Mouse (Mus musculus) thymus, postnatal 0 days (tissue): ENCODE data around the gene Klf4. TPM values are rescaled to one million over a fixed set of nuclear protein-coding genes. Genes with fewer than 3 reads are reported as not detected.

Experiments
- DNase-seq: peaks from one replicate; pipeline ENCODE4 v3.0.0-alpha.2; 2015; ENCODE audit warnings: low spot score
- polyA plus RNA-seq: library from polyadenylated mRNA; unstranded; fragments of >200 nt; fragmentation: Nextera tagmentation; extraction: Ambion mirVana; gene quantifications from 2 replicates; pipeline ENCODE4 v1.2.1, GENCODE M21; 2015

Klf4 gene
- polyA plus RNA-seq, 1 experiment from 2014 or later, result 3.4 TPM

- no peak for DNase-seq
Observed at GRCm38 (mm10) chr4:55526247-55527115, 5.8 kb downstream of the Klf4 start.

- DNase-seq, result no peak
Observed at GRCm38 (mm10) chr4:55523921-55524320, 8.3 kb downstream of the Klf4 start.

- DNase-seq, result no peak
Observed at GRCm38 (mm10) chr4:55517438-55517837, 14.8 kb downstream of the Klf4 start.

- no peak for DNase-seq
Observed at GRCm38 (mm10) chr4:55516048-55516447, 16.2 kb downstream of the Klf4 start.

- DNase-seq, result peak; percentile 74
Observed at GRCm38 (mm10) chr4:55514733-55515176, 17.5 kb downstream of the Klf4 start.

GRCm38 (mm10) chr4:55513615-55514279 lies 18.5 kb downstream of the Klf4 start:
- DNase-seq, result no peak

- DNase-seq, result no peak
Observed at GRCm38 (mm10) chr4:55511389-55511788, 20.9 kb downstream of the Klf4 start.

- no peak for DNase-seq
Observed at GRCm38 (mm10) chr4:55508712-55509111, 23.6 kb downstream of the Klf4 start.

- no peak for DNase-seq
Observed at GRCm38 (mm10) chr4:55498621-55499020, 33.6 kb downstream of the Klf4 start.

- no peak for DNase-seq
Observed at GRCm38 (mm10) chr4:55496416-55496815, 35.9 kb downstream of the Klf4 start.

- DNase-seq, result no peak
Observed at GRCm38 (mm10) chr4:55493261-55493660, 39.0 kb downstream of the Klf4 start.

- no peak for DNase-seq
Observed at GRCm38 (mm10) chr4:55489328-55489727, 42.9 kb downstream of the Klf4 start.

GRCm38 (mm10) chr4:55488604-55489003 lies 43.7 kb downstream of the Klf4 start:
- no peak for DNase-seq

- DNase-seq, result peak; percentile 58
Observed at GRCm38 (mm10) chr4:55480322-55480767, 51.9 kb downstream of the Klf4 start.

- no peak for DNase-seq
Observed at GRCm38 (mm10) chr4:55478333-55478732, 53.9 kb downstream of the Klf4 start.

GRCm38 (mm10) chr4:55477933-55478332 lies 54.3 kb downstream of the Klf4 start:
- DNase-seq, result no peak

GRCm38 (mm10) chr4:55477210-55477759 lies 55.0 kb downstream of the Klf4 start:
- DNase-seq, result no peak

Other genes starting within 250 kb of the Klf4 start
- 63.9 and 68.6 TPM in 2 replicates for gene Rad23b, start 182.4 kb downstream of the Klf4 start, polyA plus RNA-seq